Mouse (Mus musculus) erythroid progenitor cell, adult 5-6 weeks (primary cell): ENCODE results near the gene Pbx1. TPM values are rescaled to one million over a fixed set of nuclear protein-coding genes. Genes with fewer than 3 reads are reported as not detected.

ENCODE experiments used
- ATAC-seq: replicated peaks from 2 replicates; pipeline ENCODE4 v1.8.0; 2016; ENCODE audit warnings: moderate number of reproducible peaks, mild to moderate bottlenecking, moderate TSS enrichment, inconsistent platforms; ENCODE audit not compliant: poor library complexity, low FRiP score, severe bottlenecking
- total RNA-seq, 2 experiments: library from RNA; stranded (forward) in 1 of 2; stranded (reverse) in 1 of 2; fragments of 150-400 nt in 1 of 2; fragments of 186-747, 209-891 nt in 1 of 2; gene quantifications; 2 replicates each; pipeline versions ENCODE4 v1.2.3 to v1.2.4; 2015 to 2017; ENCODE audit warnings: low replicate concordance in 2 of 2

Gene Pbx1
- total RNA-seq, 2 experiments from 2014 or later = 2.1 to 4.6 TPM

- no peak for ATAC-seq
Observed at GRCm38 (mm10) chr1:168426900-168427299, 5.2 kb downstream of the Pbx1 start.

- no peak for ATAC-seq
Observed at GRCm38 (mm10) chr1:168426281-168426680, 5.8 kb downstream of the Pbx1 start.

- no peak for ATAC-seq
Observed at GRCm38 (mm10) chr1:168425017-168425705, 6.9 kb downstream of the Pbx1 start.

GRCm38 (mm10) chr1:168423389-168423930 lies 8.6 kb downstream of the Pbx1 start:
- ATAC-seq = no peak

GRCm38 (mm10) chr1:168418903-168419302 lies 13.2 kb downstream of the Pbx1 start:
- no peak for ATAC-seq

GRCm38 (mm10) chr1:168417626-168418025 lies 14.4 kb downstream of the Pbx1 start:
- ATAC-seq = no peak

GRCm38 (mm10) chr1:168416729-168417437 lies 15.2 kb downstream of the Pbx1 start:
- no peak; the same call in 1 of the 2 replicates for ATAC-seq

GRCm38 (mm10) chr1:168410611-168411010 lies 21.5 kb downstream of the Pbx1 start:
- no peak for ATAC-seq

GRCm38 (mm10) chr1:168410054-168410453 lies 22.0 kb downstream of the Pbx1 start:
- no peak for ATAC-seq

GRCm38 (mm10) chr1:168408757-168409156 lies 23.3 kb downstream of the Pbx1 start:
- ATAC-seq = no peak

- no peak for ATAC-seq
Observed at GRCm38 (mm10) chr1:168407958-168408357, 24.1 kb downstream of the Pbx1 start.

GRCm38 (mm10) chr1:168406291-168406675 lies 25.8 kb downstream of the Pbx1 start:
- ATAC-seq = no peak

- ATAC-seq = no peak
Observed at GRCm38 (mm10) chr1:168405645-168406290, 26.3 kb downstream of the Pbx1 start.

GRCm38 (mm10) chr1:168403529-168403928 lies 28.5 kb downstream of the Pbx1 start:
- ATAC-seq = no peak

- no peak for ATAC-seq
Observed at GRCm38 (mm10) chr1:168402683-168403082, 29.4 kb downstream of the Pbx1 start.

- no peak for ATAC-seq
Observed at GRCm38 (mm10) chr1:168395523-168396159, 36.4 kb downstream of the Pbx1 start.

GRCm38 (mm10) chr1:168394535-168394934 lies 37.5 kb downstream of the Pbx1 start:
- ATAC-seq = no peak

- no peak for ATAC-seq
Observed at GRCm38 (mm10) chr1:168393456-168393855, 38.6 kb downstream of the Pbx1 start.

- no peak for ATAC-seq
Observed at GRCm38 (mm10) chr1:168392500-168392853, 39.6 kb downstream of the Pbx1 start.
